Mouse (Mus musculus) C2C12 (cell line): ENCODE data around the gene Uchl1. TPM values are rescaled to one million over a fixed set of nuclear protein-coding genes. Genes with fewer than 3 reads are reported as not detected.

ENCODE experiments used
- H3K27me3 ChIP-seq: one replicate; pipeline ENCODE4 v1.6.1; 2011; ENCODE audit not compliant: control insufficient read depth, insufficient read depth, insufficient read length
- H3K36me3 ChIP-seq: one replicate; pipeline ENCODE4 v1.6.1; 2011; ENCODE audit not compliant: control insufficient read depth, insufficient read depth
- H3K4me3 ChIP-seq: one replicate; pipeline ENCODE4 v1.5.1; 2011; ENCODE audit warnings: mild to moderate bottlenecking, control low read depth; ENCODE audit not compliant: poor library complexity, insufficient read depth, severe bottlenecking
- H3K79me2 ChIP-seq: one replicate; pipeline ENCODE4 v1.6.1; 2011; ENCODE audit not compliant: control insufficient read depth, insufficient read depth
- H3K79me3 ChIP-seq: one replicate; pipeline ENCODE4 v1.6.1; 2011; ENCODE audit warnings: low read depth, control low read depth
- H3ac ChIP-seq: one replicate; pipeline ENCODE3; 2011; ENCODE audit warnings: low read depth; ENCODE audit not compliant: control insufficient read depth, insufficient read length
- CEBPB ChIP-seq: IDR thresholded peaks from one replicate; pipeline ENCODE4 v1.6.1; 2011; ENCODE audit warnings: low read depth, mild to moderate bottlenecking, control low read depth, moderate library complexity
- CTCF ChIP-seq: IDR thresholded peaks from one replicate; pipeline ENCODE4 v1.5.1; 2011; ENCODE audit not compliant: control insufficient read depth, insufficient read depth, insufficient read length
- FOSL1 ChIP-seq: IDR thresholded peaks from one replicate; pipeline ENCODE4 v1.8.0; 2011; ENCODE audit warnings: mild to moderate bottlenecking, low read length; ENCODE audit not compliant: poor library complexity, insufficient read depth, severe bottlenecking
- MAX ChIP-seq: IDR thresholded peaks from one replicate; pipeline ENCODE4 v1.6.1; 2011; ENCODE audit warnings: mild to moderate bottlenecking, control low read depth
- MYOD1 ChIP-seq: IDR thresholded peaks from one replicate; pipeline ENCODE4 v1.6.1; 2011; ENCODE audit warnings: low read depth; ENCODE audit not compliant: control insufficient read depth, insufficient read length
- MYOG ChIP-seq: IDR thresholded peaks from one replicate; pipeline ENCODE4 v1.6.1; 2011; ENCODE audit not compliant: control insufficient read depth, insufficient read length; ENCODE audit errors: extremely low read depth
- USF1 ChIP-seq: IDR thresholded peaks from one replicate; pipeline ENCODE4 v1.6.1; 2011; ENCODE audit warnings: low read depth, mild to moderate bottlenecking, control low read depth, moderate library complexity
- polyA plus RNA-seq: library from polyadenylated mRNA; unstranded; fragments of >200 nt; fragmentation: generic; extraction: Trizol; gene quantifications from one replicate; pipeline ENCODE4 v1.2.1, GENCODE M21; 2012; ENCODE audit warnings: missing spikeins

Uchl1 gene
- polyA plus RNA-seq, 1 experiment, result 18.3 TPM

- no peaks in the 10 kb centered on the region for H3K36me3 ChIP-seq
- no peak overlapping the region for H3ac ChIP-seq
- TF ChIP-seq CEBPB (no peak), MYOG (no peak), MYOD1 (no peak), FOSL1 (no peak), MAX (no peak), USF1 (no peak), CTCF (no peak)
- no peak overlapping the region for H3K4me3 ChIP-seq
- no peaks in the 10 kb centered on the region for H3K79me3 ChIP-seq
- H3K27me3 ChIP-seq, result peaks cover 3% of the 10 kb centered on the region
- no peaks in the 10 kb centered on the region for H3K79me2 ChIP-seq
These were observed 57.7 kb downstream of the Uchl1 start for GRCm38 (mm10) chr5:66733556-66733955.

Other genes starting within 250 kb of the Uchl1 start
- 22.6 TPM for gene Apbb2, start 57.3 kb upstream of the Uchl1 start, polyA plus RNA-seq
- not detected for gene Limch1, start 69.7 kb downstream of the Uchl1 start, polyA plus RNA-seq